Mouse (Mus musculus) G1E (cell line): ENCODE data around the gene Sf1. TPM values are rescaled to one million over a fixed set of nuclear protein-coding genes. Genes with fewer than 3 reads are reported as not detected.

Experiments
- ATAC-seq: 2 replicates; pipeline ENCODE4 v1.8.0; 2016; ENCODE audit warnings: mild to moderate bottlenecking; ENCODE audit not compliant: insufficient number of reproducible peaks, poor library complexity, low FRiP score, severe bottlenecking; ENCODE audit errors: extremely low read depth
- DNase-seq: peaks from one replicate; pipeline ENCODE4 v3.0.0; 2012; ENCODE audit warnings: low spot score
- H3K27me3 ChIP-seq: 2 replicates; pipeline ENCODE4 v1.6.1; 2012; ENCODE audit warnings: mild to moderate bottlenecking, low read length, inconsistent platforms; ENCODE audit not compliant: insufficient read depth
- H3K36me3 ChIP-seq: replicated peaks from 2 replicates; pipeline ENCODE3; 2012; ENCODE audit warnings: mild to moderate bottlenecking, inconsistent platforms
- H3K4me1 ChIP-seq: 2 replicates; pipeline ENCODE4 v1.6.1; 2012; ENCODE audit warnings: low read depth, low read length, inconsistent platforms, mixed read lengths; ENCODE audit not compliant: insufficient read depth
- H3K4me3 ChIP-seq: 2 replicates; pipeline ENCODE4 v1.5.1; 2012; ENCODE audit warnings: low read depth, mild to moderate bottlenecking, inconsistent platforms, low read length, moderate library complexity, mixed read lengths
- H3K9me3 ChIP-seq: replicated peaks from 2 replicates; pipeline ENCODE4 v1.6.1; 2012; ENCODE audit warnings: inconsistent platforms
- CTCF ChIP-seq: IDR thresholded peaks from 2 replicates; pipeline ENCODE4 v1.5.1; 2012; ENCODE audit warnings: low read depth, low read length, inconsistent platforms, mixed read lengths
- GATA1 ChIP-seq: IDR thresholded peaks from 2 replicates; pipeline ENCODE4 v1.6.1; 2012; ENCODE audit warnings: borderline replicate concordance, low read length, inconsistent platforms, mixed read lengths
- GATA2 ChIP-seq: IDR thresholded peaks from 2 replicates; pipeline ENCODE4 v1.6.1; 2012; ENCODE audit warnings: low read depth, low read length, inconsistent platforms, borderline replicate concordance
- POLR2AphosphoS5 ChIP-seq: IDR thresholded peaks from 2 replicates; pipeline ENCODE4 v1.6.1; 2012; ENCODE audit warnings: low read depth, low read length, inconsistent platforms; ENCODE audit not compliant: insufficient replicate concordance
- TAL1 ChIP-seq: conservative IDR thresholded peaks from 2 replicates; pipeline ENCODE4 v1.6.1; 2012; ENCODE audit warnings: low read depth, low read length, inconsistent platforms, mixed read lengths
- polyA plus RNA-seq: library from polyadenylated mRNA; stranded (reverse); fragments of >175 nt; gene quantifications from 2 replicates; pipeline ENCODE4 v1.2.3, GENCODE M21; 2012
- total RNA-seq, 2 experiments: library from RNA; stranded (forward) in 1 of 2; stranded (reverse) in 1 of 2; fragments of 200-1000 nt in 1 of 2; fragments of >200 nt in 1 of 2; fragmentation: Nextera tagmentation in 1 of 2; gene quantifications; 2 replicates each; pipeline ENCODE4 v1.2.3; 2014 to 2017

Gene Sf1
- total and polyA plus RNA-seq, 3 experiments = 104 to 1,720 (median 511) TPM

DNA sequence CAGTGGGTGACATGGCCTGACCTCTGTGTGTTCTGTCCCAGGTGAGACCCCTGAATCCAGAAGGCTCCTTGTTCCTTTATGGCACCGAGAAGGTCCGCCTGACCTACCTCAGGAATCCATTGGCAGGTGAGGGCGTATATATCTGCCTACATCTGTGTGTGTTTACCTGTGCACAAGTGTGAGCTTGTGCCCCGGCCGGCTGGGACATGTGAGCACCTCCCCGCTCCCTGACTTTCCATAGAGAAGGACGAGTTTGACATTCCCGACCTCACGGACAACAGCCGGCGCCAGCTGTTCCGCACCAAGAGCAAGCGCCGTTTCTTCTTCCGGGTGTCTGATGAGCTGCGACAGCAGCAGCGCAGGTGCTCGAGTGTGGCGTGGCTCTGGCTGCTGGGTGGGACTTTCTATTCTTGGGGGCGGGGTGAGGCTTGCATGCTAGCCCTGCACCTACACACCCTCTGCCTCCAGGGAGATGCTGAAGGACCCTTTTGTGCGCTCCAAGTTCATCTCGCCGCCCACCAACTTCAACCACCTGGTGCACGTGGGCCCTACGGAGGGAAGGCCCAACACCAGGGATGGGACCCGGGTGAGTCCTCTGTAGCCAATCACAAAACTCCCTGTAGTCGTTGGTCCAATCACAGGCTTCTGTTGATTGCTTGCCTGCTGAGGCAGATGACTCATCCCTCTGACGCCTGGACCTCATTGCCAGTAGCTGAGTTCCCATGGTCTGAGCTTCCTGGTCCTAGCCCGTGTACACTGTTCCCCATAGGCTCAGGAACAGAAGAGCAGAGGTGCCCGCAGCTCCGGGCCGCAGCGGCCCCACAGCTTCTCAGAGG is 41.5 kb upstream of the Sf1 start:
- DNase-seq (no peak), ATAC-seq (no peak)
- Histone ChIP-seq H3K4me1 (peaks cover 8% of the 10 kb centered on the region; the same call in 1 of the 2 replicates), H3K36me3 (peaks cover 80% of the 10 kb centered on the region), H3K27me3 (no peaks in the 10 kb centered on the region; the same call in 1 of the 2 replicates), H3K4me3 (no peak overlapping the region), H3K9me3 (no peaks in the 10 kb centered on the region)
- TF ChIP-seq GATA2 (no peak), GATA1 (no peak), TAL1 (no peak), CTCF (no peak), POLR2AphosphoS5 (no peak)

DNA sequence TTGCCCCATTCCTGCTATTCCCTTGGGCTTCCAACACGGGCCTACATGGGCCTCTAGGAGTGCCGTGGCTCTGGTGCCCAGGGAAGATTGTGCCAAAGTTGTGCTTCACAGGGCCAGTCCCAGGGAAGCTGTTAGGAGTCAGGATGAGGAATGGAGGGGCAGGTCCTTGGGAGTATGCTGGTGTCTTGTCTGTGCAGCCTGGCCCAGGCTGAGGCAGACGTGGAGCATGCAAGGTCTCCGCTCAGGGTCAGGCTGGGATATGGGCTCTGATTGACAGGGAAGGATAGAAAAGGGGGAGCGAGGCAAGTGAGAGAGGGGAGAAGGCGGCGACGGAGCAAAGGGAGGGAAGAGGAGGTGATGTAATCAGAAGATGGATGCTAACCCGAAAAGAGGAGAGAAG is 38.7 kb upstream of the Sf1 start:
- Histone ChIP-seq H3K4me1 (peaks cover 8% of the 10 kb centered on the region; the same call in 1 of the 2 replicates), H3K27me3 (no peaks in the 10 kb centered on the region; the same call in 1 of the 2 replicates), H3K36me3 (peaks cover 53% of the 10 kb centered on the region), H3K4me3 (no peak overlapping the region), H3K9me3 (no peaks in the 10 kb centered on the region)
- ATAC-seq (no peak), DNase-seq (no peak)
- TF ChIP-seq CTCF (no peak), GATA1 (no peak), GATA2 (no peak), POLR2AphosphoS5 (no peak), TAL1 (no peak)

DNA sequence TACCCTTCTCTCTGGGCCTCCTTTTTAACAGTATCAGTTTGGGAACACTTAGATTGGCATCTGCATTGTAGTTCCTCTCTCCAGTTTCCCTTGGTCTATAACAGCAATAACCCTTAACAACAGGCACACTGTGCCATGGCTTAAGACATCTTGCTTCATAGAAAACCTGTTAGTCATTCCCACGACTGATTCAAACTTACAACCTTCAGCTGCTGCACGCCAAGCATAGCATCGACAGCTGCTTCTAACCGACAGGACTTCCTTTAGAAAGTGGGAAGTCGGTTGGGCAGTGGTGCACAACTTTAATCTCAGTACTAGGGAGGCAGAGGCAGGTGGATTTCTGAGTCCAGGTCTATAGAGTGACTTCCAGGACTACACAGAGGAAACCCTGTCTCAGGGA is 32.3 kb upstream of the Sf1 start:
- peaks cover 37% of the 10 kb centered on the region for H3K4me1 ChIP-seq
- DNase-seq (no peak), ATAC-seq (no peak)
- H3K9me3 ChIP-seq = no peaks in the 10 kb centered on the region
- H3K27me3 ChIP-seq = peaks cover 3% of the 10 kb centered on the region; the same call in 1 of the 2 replicates
- H3K36me3 ChIP-seq = peaks cover under 1% of the 10 kb centered on the region
- no peak overlapping the region; the same call in 1 of the 2 replicates for H3K4me3 ChIP-seq
- TF ChIP-seq POLR2AphosphoS5 (no peak), TAL1 (no peak), GATA2 (no peak), CTCF (no peak), GATA1 (no peak)

DNA sequence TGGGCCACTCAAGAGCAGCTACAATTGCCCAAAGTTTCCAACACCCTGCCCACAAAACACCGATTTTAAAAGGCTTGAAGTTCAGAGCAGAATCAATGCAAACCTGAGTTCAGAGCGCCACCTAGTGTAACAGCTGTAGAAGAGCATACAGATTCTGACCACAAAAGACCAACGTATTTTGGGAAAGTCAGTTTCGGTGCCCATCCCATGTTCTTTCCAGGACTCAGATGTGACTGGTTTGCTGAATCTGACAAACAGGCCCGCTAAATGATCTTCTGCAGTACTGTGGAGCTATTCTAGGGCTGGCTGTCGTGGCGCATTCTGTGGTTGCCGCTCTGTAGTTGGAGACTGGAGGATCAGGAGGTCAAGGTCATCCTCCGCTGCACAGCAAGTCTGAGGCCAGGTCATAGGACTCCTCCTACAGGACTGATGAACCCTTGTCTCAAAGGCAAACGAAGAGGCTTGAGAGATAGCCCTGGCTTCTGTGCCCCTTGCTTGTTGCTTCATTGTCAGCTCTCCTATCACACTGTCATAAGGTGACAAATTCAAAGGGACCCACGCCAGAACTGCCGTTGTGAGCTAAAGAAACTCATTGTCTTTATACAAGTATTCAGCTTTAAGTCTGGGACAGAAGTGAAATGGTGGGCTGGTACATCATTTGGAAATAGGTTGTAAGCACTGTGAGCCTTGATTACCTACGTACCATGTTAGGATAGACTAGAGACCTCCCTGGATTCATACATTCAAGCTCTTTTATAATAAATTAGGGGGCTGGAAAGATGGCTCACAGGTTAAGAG is 31.6 kb upstream of the Sf1 start:
- ATAC-seq = no peak
- peaks cover 3% of the 10 kb centered on the region; the same call in 1 of the 2 replicates for H3K27me3 ChIP-seq
- no peak for DNase-seq
- no peaks in the 10 kb centered on the region for H3K9me3 ChIP-seq
- H3K4me3 ChIP-seq = no peak overlapping the region; the same call in 1 of the 2 replicates
- TF ChIP-seq GATA2 (no peak), CTCF (peak; percentile 60; the same call in 1 of the 2 replicates), POLR2AphosphoS5 (no peak), TAL1 (no peak), GATA1 (no peak)
- peaks cover 8% of the 10 kb centered on the region for H3K36me3 ChIP-seq
- H3K4me1 ChIP-seq = peaks cover 44% of the 10 kb centered on the region

DNA sequence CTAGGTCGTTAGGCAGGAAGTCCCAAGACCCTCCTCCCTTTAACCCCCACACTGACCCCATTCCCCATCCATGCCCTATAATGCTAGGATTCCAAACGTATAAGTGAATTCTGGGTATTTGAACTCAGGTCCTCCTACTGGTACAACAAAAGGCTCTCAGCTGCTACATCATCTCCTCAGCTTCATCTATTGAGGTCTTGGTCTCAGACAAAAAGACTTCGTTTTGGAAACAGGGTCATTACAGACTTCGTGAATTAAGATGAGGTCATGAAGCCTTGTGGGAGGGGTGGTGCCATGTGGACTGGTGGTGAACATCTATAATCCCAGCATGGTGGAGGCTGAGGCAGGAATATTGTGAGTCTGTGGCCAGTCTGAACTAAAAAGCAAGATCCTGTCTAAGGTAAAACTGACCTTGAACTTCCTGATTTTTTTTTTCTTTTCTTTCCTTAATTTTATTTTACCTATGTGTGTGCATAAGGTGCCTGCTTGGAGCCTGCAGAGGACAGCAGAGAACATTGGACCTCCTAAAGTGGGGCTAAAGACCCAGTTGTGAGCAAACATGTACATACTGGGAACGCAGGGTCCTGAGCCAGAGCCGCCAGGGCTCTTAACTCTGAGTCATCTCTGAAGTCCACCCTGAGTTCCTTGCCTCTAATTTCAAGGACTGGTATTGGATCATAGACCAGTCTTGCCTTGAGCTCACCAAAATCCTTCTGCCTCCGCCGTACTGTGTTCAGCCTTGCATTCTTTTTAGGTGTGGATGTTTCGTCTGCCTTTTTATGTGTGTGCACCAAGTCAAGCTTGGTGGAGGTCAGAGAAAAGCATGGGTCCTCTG is 29.5 kb upstream of the Sf1 start:
- Histone ChIP-seq H3K4me1 (peaks cover 56% of the 10 kb centered on the region), H3K9me3 (no peaks in the 10 kb centered on the region), H3K36me3 (peaks cover 29% of the 10 kb centered on the region), H3K27me3 (peaks cover 3% of the 10 kb centered on the region; the same call in 1 of the 2 replicates), H3K4me3 (peak overlapping the region; percentile 85)
- DNase-seq (no peak), ATAC-seq (no peak)
- TF ChIP-seq CTCF (no peak), GATA2 (no peak), TAL1 (no peak), GATA1 (no peak), POLR2AphosphoS5 (no peak)
